In genomic region chr6:49523184-49523583, GRCm38 (mm10) we compare ENCODE assay signal across 10 mouse cellular contexts.
A peak's percentile ranks its signal among the peaks of the same experiment; 100 is the strongest.
DNase-seq lines count a peak whose midpoint lies in the region; ATAC-seq lines count a peak whose summit lies in the region.
"Had no signal": no experiment of that assay in that cellular context is flagged by ENCODE, and none has a peak within 500 bp of the region (broad histone marks: within the 10 kb centered on the region; RNA-seq: fewer than 3 reads in every experiment).

No protein-coding gene starts in this region.

- ATAC-seq in embryonic facial prominence, embryonic 11.5 days (replicated peaks; ENCODE audit: insufficient number of reproducible peaks, low FRiP score, low TSS enrichment, low read depth) = no peak

- 18% methylated on average over 1 of the region's 1 CpGs for WGBS in embryonic facial prominence, embryonic 11.5 days
- 42% methylated on average over 1 of the region's 1 CpGs for WGBS in embryonic facial prominence, embryonic 10.5 days

- no peaks in the 10 kb centered on the region for H3K9me3 ChIP-seq in embryonic facial prominence, embryonic 11.5 days (replicated peaks; ENCODE audit: control insufficient read depth, low read length)
- no peaks in the 10 kb centered on the region for H3K9me3 ChIP-seq in embryonic facial prominence, embryonic 10.5 days
- H3K9me3 ChIP-seq: limb, embryonic 13.5 days; midbrain, embryonic 12.5 days had no signal

- no peak overlapping the region for H3K4me3 ChIP-seq in embryonic facial prominence, embryonic 11.5 days (ENCODE audit: low read depth, low read length)
- no peak overlapping the region for H3K4me3 ChIP-seq in embryonic facial prominence, embryonic 10.5 days
- H3K4me3 ChIP-seq: limb, embryonic 13.5 days; midbrain, embryonic 12.5 days had no signal

- no peak overlapping the region for H3K4me2 ChIP-seq in embryonic facial prominence, embryonic 11.5 days (ENCODE audit: low read depth, low read length)
- H3K4me2 ChIP-seq: limb, embryonic 13.5 days; midbrain, embryonic 12.5 days had no signal

- no peaks in the 10 kb centered on the region for H3K36me3 ChIP-seq in embryonic facial prominence, embryonic 11.5 days (replicated peaks; ENCODE audit: control insufficient read depth, insufficient read depth, low read depth, low read length)
- H3K36me3 ChIP-seq in embryonic facial prominence, embryonic 10.5 days (replicated peaks) = no peaks in the 10 kb centered on the region
- H3K36me3 ChIP-seq: limb, embryonic 13.5 days; midbrain, embryonic 12.5 days had no signal

- no peaks in the 10 kb centered on the region for H3K4me1 ChIP-seq in embryonic facial prominence, embryonic 11.5 days (ENCODE audit: control insufficient read depth, insufficient read depth, low read length)
- no peaks in the 10 kb centered on the region for H3K4me1 ChIP-seq in embryonic facial prominence, embryonic 10.5 days
- H3K4me1 ChIP-seq: limb, embryonic 13.5 days; midbrain, embryonic 12.5 days had no signal

- no peaks in the 10 kb centered on the region for H3K27me3 ChIP-seq in embryonic facial prominence, embryonic 11.5 days (ENCODE audit: control insufficient read depth, insufficient read depth, low read length)
- no peaks in the 10 kb centered on the region for H3K27me3 ChIP-seq in embryonic facial prominence, embryonic 10.5 days (replicated peaks; ENCODE audit: low read depth, poor library complexity, severe bottlenecking)
- H3K27me3 ChIP-seq: limb, embryonic 13.5 days; midbrain, embryonic 12.5 days had no signal

- no peak overlapping the region for H3K9ac ChIP-seq in embryonic facial prominence, embryonic 11.5 days (replicated peaks; ENCODE audit: low read length)
- H3K9ac ChIP-seq: limb, embryonic 13.5 days; midbrain, embryonic 12.5 days had no signal

- no peak overlapping the region for H3K27ac ChIP-seq in embryonic facial prominence, embryonic 11.5 days (replicated peaks; ENCODE audit: low read depth, low read length)
- no peak overlapping the region for H3K27ac ChIP-seq in embryonic facial prominence, embryonic 10.5 days (replicated peaks)
- H3K27ac ChIP-seq: limb, embryonic 13.5 days; midbrain, embryonic 12.5 days had no signal

- peak; percentile 16 for DNase-seq in embryonic facial prominence, embryonic 11.5 days (ENCODE audit: low spot score)
- DNase-seq in embryonic facial prominence, embryonic 10.5 days (ENCODE audit: low spot score) = no peak
- DNase-seq in layer of hippocampus, adult 18-20 months (ENCODE audit: low spot score in 2 of 2) = peak; percentile 7 to 22
- no peak for DNase-seq in layer of hippocampus, postnatal 25 days (ENCODE audit: extremely low spot score in 1 of 2, low spot score in 1 of 2)
- peak; percentile 73 for DNase-seq in MN1 (ENCODE audit: low spot score)
- DNase-seq in embryo, embryonic 11 days = peak; percentile 36
- DNase-seq in c-Kit-positive CD71-positive TER-119-positive erythroid progenitor cells, embryonic 14.5 days (ENCODE audit: low spot score) = no peak
- DNase-seq in gastrocnemius, adult 8-10 months (ENCODE audit: low spot score in 2 of 2) = no peak

Comparison
In these comparisons a context has a peak if more than half of its experiments do, and no peak if none do; other contexts are left out.
1. DNase-seq: peak in embryonic facial prominence, embryonic 11.5 days (single experiment), layer of hippocampus, adult 18-20 months (2 of 2), MN1 (single experiment) and embryo, embryonic 11 days (single experiment); none in embryonic facial prominence, embryonic 10.5 days (single experiment), layer of hippocampus, postnatal 25 days (0 of 2), c-Kit-positive CD71-positive TER-119-positive erythroid progenitor cells, embryonic 14.5 days (single experiment) and gastrocnemius, adult 8-10 months (0 of 2).